Mouse (Mus musculus) C2C12 (cell line): Measurements from ENCODE around the gene Eif4g3.

Experiments used
- CTCF ChIP-seq: IDR thresholded peaks from one replicate; pipeline ENCODE4 v1.5.1; 2011; ENCODE audit not compliant: control insufficient read depth, insufficient read depth, insufficient read length
- MAX ChIP-seq: IDR thresholded peaks from one replicate; pipeline ENCODE4 v1.6.1; 2011; ENCODE audit warnings: mild to moderate bottlenecking, control low read depth

DNA sequence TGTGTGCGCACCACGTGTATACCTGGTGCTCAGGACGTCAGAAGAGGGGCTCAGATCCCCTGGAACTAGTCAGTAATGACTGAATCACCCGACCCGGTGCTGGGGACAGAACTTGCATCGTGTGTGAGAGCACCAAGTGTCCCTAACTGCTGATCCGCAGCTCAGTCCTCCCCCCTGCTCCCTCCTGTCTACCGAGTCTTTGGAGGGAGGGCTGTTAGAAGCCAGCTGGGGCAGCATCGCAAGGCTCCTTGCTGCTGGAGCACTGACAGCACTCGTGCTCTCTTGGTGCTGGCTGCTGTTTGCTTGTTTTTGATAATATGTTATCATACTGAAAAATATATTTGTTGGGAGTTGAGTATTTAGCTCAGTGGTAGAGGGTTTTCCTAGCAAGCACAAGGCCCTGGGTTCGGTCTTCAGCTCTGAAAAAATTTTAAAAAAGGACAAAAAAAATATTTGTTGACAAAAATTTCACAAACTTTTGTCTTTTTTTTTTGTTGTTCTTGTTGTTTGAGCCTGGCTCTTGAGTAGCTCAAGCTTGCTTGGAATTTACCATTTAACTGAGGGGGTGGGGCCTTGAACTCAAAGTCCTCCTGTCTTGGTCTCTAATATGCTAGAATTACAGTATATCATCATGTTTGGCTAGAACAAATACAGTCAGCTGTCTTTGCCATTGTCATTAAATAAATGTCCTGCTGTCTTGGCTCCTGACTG, 72.2 kb downstream of the Eif4g3 start:
- TF ChIP-seq MAX (no peak), CTCF (no peak)
